Mouse (Mus musculus) limb, embryonic 13.5 days (tissue): ENCODE data around the gene Gm49395. TPM values are rescaled to one million over a fixed set of nuclear protein-coding genes. Genes with fewer than 3 reads are reported as not detected.

Experiments
- ATAC-seq: fragments of 200-750 bp; cut with Nextera tagmentation; 2 replicates; pipeline ENCODE4 v1.8.0; 2017; ENCODE audit warnings: low read depth, moderate number of reproducible peaks, moderate TSS enrichment; ENCODE audit not compliant: low FRiP score
- H3K27ac ChIP-seq: fragments of 300-500 bp; sonication (generic); 2 replicates; pipeline ENCODE4 v1.5.1; 2015; ENCODE audit warnings: inconsistent platforms, mild to moderate bottlenecking, moderate library complexity
- H3K27me3 ChIP-seq: fragments of 300-500 bp; sonication (generic); 2 replicates; pipeline ENCODE4 v1.6.1; 2015; ENCODE audit warnings: mild to moderate bottlenecking, inconsistent platforms
- H3K36me3 ChIP-seq: fragments of 300-500 bp; sonication (generic); 2 replicates; pipeline ENCODE4 v1.6.1; 2015; ENCODE audit warnings: inconsistent platforms, mild to moderate bottlenecking, moderate library complexity
- H3K4me1 ChIP-seq: fragments of 300-500 bp; sonication (generic); 2 replicates; pipeline ENCODE4 v1.6.1; 2015; ENCODE audit warnings: inconsistent platforms
- H3K4me2 ChIP-seq: fragments of 300-500 bp; sonication (generic); replicated peaks from 2 replicates; pipeline ENCODE4 v1.6.1; 2015; ENCODE audit warnings: inconsistent platforms, mild to moderate bottlenecking, moderate library complexity
- H3K4me3 ChIP-seq: fragments of 300-500 bp; sonication (generic); 2 replicates; pipeline ENCODE4 v1.5.1; 2015; ENCODE audit warnings: moderate library complexity, mild to moderate bottlenecking, inconsistent platforms
- H3K9ac ChIP-seq: fragments of 300-500 bp; sonication (generic); 2 replicates; pipeline ENCODE4 v1.6.1; 2015; ENCODE audit warnings: mild to moderate bottlenecking, inconsistent platforms
- H3K9me3 ChIP-seq: fragments of 300-500 bp; sonication (generic); 2 replicates; pipeline ENCODE4 v1.6.1; 2016; ENCODE audit warnings: inconsistent platforms
- WGBS: fragments of 180-500 bp; shearing (Covaris S2); methylation state at CpG from one replicate; pipeline ENCODE4 v1.1.7; 2015; 5-methylcytosine and 5-hydroxymethylcytosine counted together
- polyA plus RNA-seq: library from polyadenylated mRNA; unstranded; fragments of >200 nt; fragmentation: Nextera tagmentation; extraction: Ambion mirVana; gene quantifications from 2 replicates; pipeline ENCODE4 v1.2.1, GENCODE M21; 2015

Gene Gm49395
- polyA plus RNA-seq, 1 experiment from 2014 or later, result 4.2 TPM

GRCm38 (mm10) chr13:115033135-115033534 is 68.6 kb downstream of the Gm49395 start:
- Histone ChIP-seq H3K27me3 (no peaks in the 10 kb centered on the region), H3K4me3 (no peak overlapping the region), H3K9ac (no peak overlapping the region), H3K4me1 (no peaks in the 10 kb centered on the region), H3K9me3 (no peaks in the 10 kb centered on the region), H3K27ac (no peak overlapping the region), H3K4me2 (no peak overlapping the region), H3K36me3 (no peaks in the 10 kb centered on the region)
- ATAC-seq, result no peak
- WGBS, result 89% methylated on average over 2 of the region's 2 CpGs

- ATAC-seq, result no peak
- Histone ChIP-seq H3K4me1 (no peaks in the 10 kb centered on the region), H3K4me2 (no peak overlapping the region), H3K4me3 (no peak overlapping the region), H3K36me3 (no peaks in the 10 kb centered on the region), H3K9me3 (no peaks in the 10 kb centered on the region), H3K9ac (no peak overlapping the region), H3K27ac (no peak overlapping the region), H3K27me3 (no peaks in the 10 kb centered on the region)
- WGBS, result 85% methylated on average over 17 of the region's 17 CpGs
Measured at GRCm38 (mm10) chr13:115031177-115032000, 70.3 kb downstream of the Gm49395 start.

DNA sequence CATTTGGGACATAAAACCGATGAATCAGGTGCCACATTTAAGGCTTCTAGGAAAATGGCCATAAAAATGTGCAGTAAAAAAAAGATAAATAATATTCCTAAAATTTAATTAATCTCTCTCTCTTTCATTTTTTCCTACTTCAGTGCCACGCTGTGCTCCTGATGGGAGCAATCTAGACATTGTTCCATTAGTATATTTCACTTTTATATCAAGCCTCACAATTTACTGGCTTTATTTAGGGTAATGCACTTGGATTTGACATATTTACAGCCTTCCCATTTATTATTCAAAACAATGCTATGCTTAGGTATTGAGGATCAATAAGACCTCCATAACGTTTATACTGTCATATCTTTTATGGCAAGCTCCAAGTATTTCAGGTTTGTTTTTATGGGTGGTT is 76.3 kb downstream of the Gm49395 start:
- no peak for ATAC-seq

DNA sequence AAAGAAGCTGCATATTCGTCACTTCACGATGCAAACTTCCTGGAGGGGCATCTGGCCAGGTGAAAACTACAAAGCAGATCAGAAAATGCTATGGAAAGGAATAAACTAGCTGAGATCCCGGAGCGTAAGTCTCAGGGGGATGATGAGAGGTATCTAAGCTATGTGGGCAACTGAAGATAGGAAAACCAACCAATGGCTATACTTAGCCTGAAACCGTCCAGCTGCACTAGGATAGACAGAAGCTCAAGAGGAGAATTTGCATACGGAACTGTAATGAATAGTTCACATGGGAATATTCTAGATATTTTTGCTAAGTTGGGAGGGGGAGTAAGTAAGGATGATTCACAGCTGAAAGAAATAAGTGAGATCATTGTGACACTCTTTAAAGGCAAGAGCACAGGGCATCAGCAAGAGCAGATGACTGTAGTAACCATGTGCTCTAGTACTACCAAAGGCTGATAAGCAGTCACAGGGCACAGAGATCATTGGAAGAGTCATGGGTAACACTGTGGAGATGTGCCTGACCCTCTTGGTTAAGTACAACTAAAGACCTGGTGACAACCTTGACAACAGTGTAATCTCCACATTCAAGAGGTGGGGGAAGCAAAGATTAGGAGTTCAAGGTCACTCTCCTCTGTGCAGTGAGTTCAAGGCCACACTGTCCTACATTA is 79.5 kb downstream of the Gm49395 start:
- Histone ChIP-seq H3K4me2 (no peak overlapping the region), H3K4me1 (peaks cover 6% of the 10 kb centered on the region; the same call in 1 of the 2 replicates), H3K27me3 (no peaks in the 10 kb centered on the region), H3K9ac (no peak overlapping the region), H3K4me3 (no peak overlapping the region), H3K27ac (no peak overlapping the region), H3K9me3 (no peaks in the 10 kb centered on the region), H3K36me3 (no peaks in the 10 kb centered on the region)
- ATAC-seq, result no peak
- WGBS, result 88% methylated on average over 6 of the region's 6 CpGs

More for the DNA sequence above, 76.3 kb downstream of the Gm49395 start:
- H3K27ac ChIP-seq, result no peak overlapping the region
- no peaks in the 10 kb centered on the region for H3K27me3 ChIP-seq
- H3K4me2 ChIP-seq, result no peak overlapping the region
- no peaks in the 10 kb centered on the region for H3K36me3 ChIP-seq
- 46% methylated on average over 3 of the region's 3 CpGs for WGBS
- no peak overlapping the region for H3K9ac ChIP-seq
- no peaks in the 10 kb centered on the region for H3K9me3 ChIP-seq
- peaks cover 6% of the 10 kb centered on the region; the same call in 1 of the 2 replicates for H3K4me1 ChIP-seq
- H3K4me3 ChIP-seq, result no peak overlapping the region

DNA sequence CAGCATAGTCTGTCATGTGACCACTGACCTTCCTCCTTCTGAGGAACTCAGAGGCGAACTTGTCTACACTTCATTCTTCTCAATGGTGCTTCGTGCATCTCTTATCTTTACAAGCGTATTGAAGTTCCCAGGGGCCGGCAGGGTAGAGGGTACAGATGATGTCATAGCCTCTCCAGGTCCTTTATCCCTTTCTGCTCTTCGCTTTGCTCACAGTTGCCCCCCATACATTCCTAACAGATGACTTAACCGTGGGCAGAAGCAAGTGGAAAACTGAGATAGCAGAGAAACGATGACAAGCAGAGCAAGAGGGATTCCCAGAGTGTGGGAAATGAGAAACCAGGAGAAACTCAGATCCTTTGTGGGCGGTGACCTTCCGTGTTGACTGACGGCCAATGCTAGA is 80.3 kb downstream of the Gm49395 start:
- Histone ChIP-seq H3K36me3 (no peaks in the 10 kb centered on the region), H3K4me3 (no peak overlapping the region), H3K4me2 (no peak overlapping the region), H3K9me3 (no peaks in the 10 kb centered on the region), H3K4me1 (peaks cover 6% of the 10 kb centered on the region; the same call in 1 of the 2 replicates), H3K9ac (no peak overlapping the region), H3K27me3 (no peaks in the 10 kb centered on the region), H3K27ac (no peak overlapping the region)
- WGBS, result 79% methylated on average over 10 of the region's 10 CpGs
- ATAC-seq, result no peak

DNA sequence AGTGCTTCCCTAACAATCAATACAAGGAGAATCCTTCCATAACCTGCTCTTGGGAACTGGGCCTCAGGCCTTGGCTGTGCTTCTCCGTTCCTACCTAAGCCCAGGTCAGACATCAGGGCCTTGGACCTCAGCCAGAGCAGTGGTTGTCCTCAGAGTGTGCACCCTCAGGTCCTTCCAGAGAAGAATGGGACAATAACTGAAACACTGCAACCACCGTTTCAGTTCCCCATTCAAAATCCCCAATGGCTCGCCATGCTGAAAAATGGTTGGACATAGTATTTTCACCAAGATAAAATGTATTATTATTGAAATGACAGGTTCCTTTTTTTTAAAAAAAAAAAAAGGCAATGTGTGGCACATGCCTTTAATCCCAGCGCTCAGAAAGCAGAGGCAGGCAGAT is 81.0 kb downstream of the Gm49395 start:
- Histone ChIP-seq H3K4me1 (peaks cover 6% of the 10 kb centered on the region; the same call in 1 of the 2 replicates), H3K4me2 (no peak overlapping the region), H3K9me3 (no peaks in the 10 kb centered on the region), H3K9ac (no peak overlapping the region), H3K36me3 (no peaks in the 10 kb centered on the region), H3K27ac (no peak overlapping the region), H3K4me3 (no peak overlapping the region), H3K27me3 (no peaks in the 10 kb centered on the region)
- WGBS, result 91% methylated on average over 4 of the region's 4 CpGs
- ATAC-seq, result no peak

GRCm38 (mm10) chr13:115017545-115017944 is 84.2 kb downstream of the Gm49395 start:
- Histone ChIP-seq H3K9ac (no peak overlapping the region), H3K4me2 (no peak overlapping the region), H3K36me3 (no peaks in the 10 kb centered on the region), H3K27ac (no peak overlapping the region), H3K4me3 (no peak overlapping the region), H3K9me3 (no peaks in the 10 kb centered on the region), H3K4me1 (no peaks in the 10 kb centered on the region), H3K27me3 (no peaks in the 10 kb centered on the region)
- 95% methylated on average over 9 of the region's 9 CpGs for WGBS
- ATAC-seq, result no peak

- H3K9ac ChIP-seq, result no peak overlapping the region
- no peak overlapping the region for H3K4me3 ChIP-seq
- no peaks in the 10 kb centered on the region for H3K36me3 ChIP-seq
- no peaks in the 10 kb centered on the region for H3K9me3 ChIP-seq
- no peak overlapping the region for H3K4me2 ChIP-seq
- no peaks in the 10 kb centered on the region for H3K27me3 ChIP-seq
- ATAC-seq, result no peak
- H3K4me1 ChIP-seq, result no peaks in the 10 kb centered on the region
- 54% methylated on average over 6 of the region's 6 CpGs for WGBS
- no peak overlapping the region for H3K27ac ChIP-seq
Measured at GRCm38 (mm10) chr13:115011547-115011946, 90.2 kb downstream of the Gm49395 start.

DNA sequence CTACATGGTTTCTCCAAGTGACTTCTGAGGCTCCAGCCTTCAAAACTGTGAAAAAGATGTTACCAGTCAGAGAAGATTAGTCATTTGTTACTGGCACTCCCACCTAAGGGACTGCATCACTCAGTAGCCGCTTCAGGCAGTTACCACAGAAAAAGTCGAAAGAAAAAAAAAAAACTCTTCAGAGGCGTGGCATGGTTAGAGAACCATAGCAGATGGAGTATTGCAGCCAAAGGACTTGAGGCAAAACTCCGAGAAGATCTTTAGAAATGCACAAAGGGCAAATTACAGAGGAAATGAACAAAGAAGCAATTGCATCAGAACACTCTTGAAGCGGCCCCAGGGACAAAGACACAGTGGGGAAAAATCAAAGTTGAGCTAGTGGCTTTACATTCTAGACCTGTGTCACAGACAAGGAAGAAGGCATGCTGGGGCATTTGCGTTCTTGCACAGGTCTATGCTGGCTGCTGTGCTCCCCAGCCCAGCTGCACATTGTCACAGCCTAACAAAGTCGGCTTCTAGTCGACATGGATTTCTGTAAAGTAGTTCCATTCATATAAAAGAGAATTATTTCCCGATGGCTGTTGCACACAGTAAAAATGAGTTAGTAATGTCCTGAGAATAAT is 95.4 kb downstream of the Gm49395 start:
- Histone ChIP-seq H3K4me3 (no peak overlapping the region), H3K4me2 (no peak overlapping the region)

DNA sequence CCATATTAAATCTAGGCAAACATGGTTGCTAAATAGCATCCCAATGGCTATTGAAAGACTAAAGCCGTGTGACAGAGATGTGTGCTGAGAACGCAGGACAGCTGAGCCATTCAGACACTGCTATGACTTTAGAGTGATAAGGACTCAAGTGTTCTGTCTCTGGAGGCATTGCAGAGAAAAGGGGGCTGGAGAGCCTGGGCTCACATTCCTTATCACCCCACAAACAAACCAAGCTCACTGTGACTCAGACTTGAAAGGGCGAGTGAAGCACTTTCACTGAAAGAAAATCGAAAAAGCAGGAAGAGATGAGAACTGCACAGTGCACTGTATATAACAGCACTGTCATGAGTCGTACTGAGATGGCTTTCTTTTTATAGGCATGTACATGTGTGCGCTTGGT is 96.4 kb downstream of the Gm49395 start:
- H3K27me3 ChIP-seq, result no peaks in the 10 kb centered on the region
- no peaks in the 10 kb centered on the region for H3K9me3 ChIP-seq
- H3K4me1 ChIP-seq, result peaks cover 7% of the 10 kb centered on the region
- WGBS, result 84% methylated on average over 6 of the region's 6 CpGs
- H3K27ac ChIP-seq, result no peak overlapping the region
- H3K36me3 ChIP-seq, result no peaks in the 10 kb centered on the region
- H3K4me2 ChIP-seq, result no peak overlapping the region
- no peak for ATAC-seq
- no peak overlapping the region for H3K4me3 ChIP-seq
- H3K9ac ChIP-seq, result no peak overlapping the region

More for the DNA sequence above, 95.4 kb downstream of the Gm49395 start:
- Histone ChIP-seq H3K9me3 (no peaks in the 10 kb centered on the region), H3K4me1 (peaks cover 7% of the 10 kb centered on the region), H3K27ac (no peak overlapping the region), H3K27me3 (no peaks in the 10 kb centered on the region), H3K36me3 (no peaks in the 10 kb centered on the region), H3K9ac (no peak overlapping the region)
- WGBS, result 61% methylated on average over 9 of the region's 9 CpGs
- no peak for ATAC-seq

- Histone ChIP-seq H3K4me2 (peak overlapping the region; percentile 17; the same call in 1 of the 2 replicates), H3K27me3 (no peaks in the 10 kb centered on the region), H3K4me3 (no peak overlapping the region), H3K4me1 (peaks cover 7% of the 10 kb centered on the region), H3K9me3 (no peaks in the 10 kb centered on the region), H3K27ac (no peak overlapping the region), H3K9ac (no peak overlapping the region), H3K36me3 (no peaks in the 10 kb centered on the region; the same call in 1 of the 2 replicates)
- ATAC-seq, result peak; percentile 60; the same call in 1 of the 2 replicates
- WGBS, result 26% methylated on average over 7 of the region's 7 CpGs
Measured at GRCm38 (mm10) chr13:115003444-115004053, 98.2 kb downstream of the Gm49395 start.

DNA sequence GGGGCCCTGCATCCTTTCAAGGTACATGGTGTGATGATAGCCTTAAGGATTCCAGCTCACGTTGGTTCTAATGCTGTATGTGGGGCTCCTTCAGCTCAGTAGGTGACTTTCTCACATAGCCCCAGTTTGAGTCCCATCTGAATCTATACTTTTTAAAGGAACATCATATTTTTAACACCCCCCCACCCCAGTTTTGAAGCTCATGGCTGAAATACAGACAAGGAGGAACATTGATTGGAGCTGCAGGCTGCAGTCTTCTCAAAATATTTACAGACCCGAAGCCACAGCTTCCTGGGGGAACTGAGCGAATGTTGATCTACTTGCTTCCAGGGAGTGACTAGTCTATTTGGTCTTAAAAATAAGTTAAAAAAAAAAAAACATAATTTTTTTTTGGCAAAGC is 98.9 kb downstream of the Gm49395 start:
- H3K27ac ChIP-seq, result no peak overlapping the region
- 77% methylated on average over 3 of the region's 3 CpGs for WGBS
- H3K36me3 ChIP-seq, result no peaks in the 10 kb centered on the region; the same call in 1 of the 2 replicates
- no peaks in the 10 kb centered on the region for H3K27me3 ChIP-seq
- peaks cover 7% of the 10 kb centered on the region for H3K4me1 ChIP-seq
- H3K4me2 ChIP-seq, result no peak overlapping the region
- H3K9me3 ChIP-seq, result no peaks in the 10 kb centered on the region
- no peak for ATAC-seq
- no peak overlapping the region for H3K9ac ChIP-seq
- no peak overlapping the region for H3K4me3 ChIP-seq
